Mouse (Mus musculus): ENCODE measurements around the gene Strn.

Strn gene

GRCm38 (mm10) chr17:78620740-78621139, 116.3 kb downstream of the Strn start:
- DNase-seq (ENCODE audit: extremely low read depth, low read depth, low spot score) = no peak

GRCm38 (mm10) chr17:78619981-78620380, 117.0 kb downstream of the Strn start:
- DNase-seq (ENCODE audit: extremely low read depth, low read depth, low spot score) = no peak

GRCm38 (mm10) chr17:78618164-78618693, 118.8 kb downstream of the Strn start:
- DNase-seq (ENCODE audit: extremely low read depth, low read depth, low spot score) = no peak

GRCm38 (mm10) chr17:78615096-78615495, 121.9 kb downstream of the Strn start:
- DNase-seq (ENCODE audit: extremely low read depth, low read depth, low spot score) = no peak

- no peak for DNase-seq (ENCODE audit: extremely low read depth, low read depth, low spot score)
Observed at GRCm38 (mm10) chr17:78614481-78614880, 122.5 kb downstream of the Strn start.

GRCm38 (mm10) chr17:78611117-78611516, 125.9 kb downstream of the Strn start:
- no peak for DNase-seq (ENCODE audit: extremely low read depth, low read depth, low spot score)

GRCm38 (mm10) chr17:78609191-78609855, 127.7 kb downstream of the Strn start:
- DNase-seq (ENCODE audit: extremely low read depth, low read depth, low spot score) = no peak

- no peak for DNase-seq (ENCODE audit: extremely low read depth, low read depth, low spot score)
Observed at GRCm38 (mm10) chr17:78608716-78609115, 128.3 kb downstream of the Strn start.

- no peak for DNase-seq (ENCODE audit: extremely low read depth, low read depth, low spot score)
Observed at GRCm38 (mm10) chr17:78608135-78608670, 128.8 kb downstream of the Strn start.

GRCm38 (mm10) chr17:78604431-78604830, 132.6 kb downstream of the Strn start:
- DNase-seq (ENCODE audit: extremely low read depth, low read depth, low spot score) = no peak

GRCm38 (mm10) chr17:78603872-78604271, 133.1 kb downstream of the Strn start:
- no peak for DNase-seq (ENCODE audit: extremely low read depth, low read depth, low spot score)

- no peak for DNase-seq (ENCODE audit: extremely low read depth, low read depth, low spot score)
Observed at GRCm38 (mm10) chr17:78602316-78602715, 134.7 kb downstream of the Strn start.

GRCm38 (mm10) chr17:78601601-78602000, 135.4 kb downstream of the Strn start:
- DNase-seq (ENCODE audit: extremely low read depth, low read depth, low spot score) = no peak

- DNase-seq (ENCODE audit: extremely low read depth, low read depth, low spot score) = no peak
Observed at GRCm38 (mm10) chr17:78601042-78601441, 136.0 kb downstream of the Strn start.

Measured in fat pad, adult 2 months (tissue).